7 mouse cellular contexts compared by ENCODE assay signal in the genomic region with DNA sequence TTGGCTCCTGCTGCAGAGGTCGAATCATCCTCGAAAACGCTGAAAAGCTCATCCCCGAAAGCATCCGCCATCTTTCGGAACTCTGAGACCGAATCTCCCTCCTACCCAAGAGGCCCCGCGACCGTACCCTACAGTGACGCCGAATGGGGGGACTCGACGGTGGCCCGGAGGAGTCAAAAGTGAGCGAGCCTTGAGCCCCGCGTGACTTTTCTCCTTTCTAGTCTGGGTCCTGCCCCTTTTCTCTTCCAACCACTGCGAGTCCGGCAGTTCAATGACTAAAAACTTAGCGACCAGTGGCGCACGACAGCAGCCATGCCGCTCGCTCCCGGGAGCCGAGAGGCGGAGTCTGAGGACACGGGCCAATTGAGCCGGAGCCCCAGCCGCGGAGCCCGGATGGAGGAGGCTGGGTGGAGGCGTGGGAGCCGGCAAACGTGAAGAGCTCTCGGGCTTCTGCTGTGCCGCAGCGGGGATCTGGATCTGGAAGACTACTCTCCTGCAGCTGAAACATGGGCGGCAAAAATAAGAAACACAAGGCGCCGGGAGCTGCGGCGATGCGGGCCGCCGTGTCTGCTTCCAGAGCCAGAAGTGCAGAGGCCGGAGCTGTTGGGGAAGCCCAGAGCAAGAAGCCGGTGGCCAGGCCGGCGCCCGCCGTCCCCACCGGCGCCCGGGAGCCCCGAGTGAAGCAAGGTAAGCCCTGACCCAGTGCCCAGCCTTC. TPM values are rescaled to one million over a fixed set of nuclear protein-coding genes. Genes with fewer than 3 reads are reported as not detected.
DNase-seq lines count a peak whose midpoint lies in the region; ATAC-seq lines count a peak whose summit lies in the region.

A gene (minus strand): TSS at position 112 of the 715 bp plus-strand sequence.
A gene (plus strand): TSS at position 168 of the 715 bp plus-strand sequence.

- peak within 1 kb of the TSS; percentile 64 for H3K4me3 ChIP-seq in embryonic facial prominence, embryonic 11.5 days (ENCODE audit: low read depth, low read length)
- H3K4me3 ChIP-seq in limb, embryonic 10.5 days, result peak within 1 kb of the TSS; percentile 88
- peak within 1 kb of the TSS; percentile 79 for H3K4me3 ChIP-seq in midbrain, embryonic 13.5 days (replicated peaks)

- no peaks in the 10 kb centered on the region for H3K27me3 ChIP-seq in embryonic facial prominence, embryonic 11.5 days (ENCODE audit: control insufficient read depth, insufficient read depth, low read length)
- H3K27me3 ChIP-seq in limb, embryonic 10.5 days (ENCODE audit: low read depth, poor library complexity, severe bottlenecking), result no peaks in the 10 kb centered on the region
- no peaks in the 10 kb centered on the region for H3K27me3 ChIP-seq in midbrain, embryonic 13.5 days

- peaks cover 1% of the 10 kb centered on the region for H3K36me3 ChIP-seq in embryonic facial prominence, embryonic 11.5 days (replicated peaks; ENCODE audit: control insufficient read depth, insufficient read depth, low read depth, low read length)
- H3K36me3 ChIP-seq in limb, embryonic 10.5 days, result peaks cover 42% of the 10 kb centered on the region
- peaks cover 9% of the 10 kb centered on the region for H3K36me3 ChIP-seq in midbrain, embryonic 13.5 days

- H3K27ac ChIP-seq in embryonic facial prominence, embryonic 11.5 days (replicated peaks; ENCODE audit: low read depth, low read length), result peak within 1 kb of the TSS; percentile 72
- peak within 1 kb of the TSS; percentile 91 for H3K27ac ChIP-seq in limb, embryonic 10.5 days
- peak within 1 kb of the TSS; percentile 83 for H3K27ac ChIP-seq in midbrain, embryonic 13.5 days

- DNase-seq in adrenal gland, postnatal 14 days, result peak; percentile 100
- peak; percentile 98 for DNase-seq in embryonic facial prominence, embryonic 11.5 days (ENCODE audit: low spot score)
- peak; percentile 99 for DNase-seq in kidney, adult 11 months
- peak; percentile 99 for DNase-seq in limb, embryonic 10.5 days (ENCODE audit: low spot score)
- peak; percentile 95 for DNase-seq in spleen, adult 12 weeks (ENCODE audit: low spot score)

- H3K9me3 ChIP-seq in embryonic facial prominence, embryonic 11.5 days (replicated peaks; ENCODE audit: control insufficient read depth, low read length), result no peaks in the 10 kb centered on the region
- H3K9me3 ChIP-seq in limb, embryonic 10.5 days (replicated peaks), result no peaks in the 10 kb centered on the region
- H3K9me3 ChIP-seq in midbrain, embryonic 13.5 days, result no peaks in the 10 kb centered on the region

- peaks cover 3% of the 10 kb centered on the region; the same call in 1 of the 2 replicates for H3K4me1 ChIP-seq in embryonic facial prominence, embryonic 11.5 days (ENCODE audit: control insufficient read depth, insufficient read depth, low read length)
- peaks cover 16% of the 10 kb centered on the region for H3K4me1 ChIP-seq in limb, embryonic 10.5 days
- peaks cover 27% of the 10 kb centered on the region for H3K4me1 ChIP-seq in midbrain, embryonic 13.5 days (replicated peaks)

- under 1% methylated on average over 57 of the region's 57 CpGs for WGBS in embryonic facial prominence, embryonic 11.5 days
- WGBS in limb, embryonic 10.5 days, result under 1% methylated on average over 57 of the region's 57 CpGs
- WGBS in midbrain, embryonic 13.5 days, result under 1% methylated on average over 57 of the region's 57 CpGs

- ATAC-seq in embryonic facial prominence, embryonic 11.5 days (replicated peaks; ENCODE audit: insufficient number of reproducible peaks, low FRiP score, low TSS enrichment, low read depth), result peak; percentile 99
- ATAC-seq in granulocyte monocyte progenitor cell, adult 5-6 weeks (replicated peaks; ENCODE audit: poor library complexity, severe bottlenecking), result peak; percentile 97
- ATAC-seq in midbrain, embryonic 13.5 days, result peak; percentile 99

- peak within 1 kb of the TSS; percentile 57 for H3K9ac ChIP-seq in embryonic facial prominence, embryonic 11.5 days (replicated peaks; ENCODE audit: low read length)
- H3K9ac ChIP-seq in midbrain, embryonic 13.5 days (replicated peaks), result peak within 1 kb of the TSS; percentile 87

- H3K4me2 ChIP-seq in embryonic facial prominence, embryonic 11.5 days (ENCODE audit: low read depth, low read length), result peak within 1 kb of the TSS; percentile 66
- H3K4me2 ChIP-seq in midbrain, embryonic 13.5 days (replicated peaks), result peak within 1 kb of the TSS; percentile 75

RNA-seq across cellular contexts. Expression of the first gene that starts in this region (rescaled TPM):
- total RNA-seq in adrenal gland, postnatal 14 days (2021), result 39.6 and 45.3 TPM in 2 replicates
- polyA plus RNA-seq in embryonic facial prominence, embryonic 11.5 days (2014; fragmentation: Nextera tagmentation; extraction: Ambion mirVana), result 106 and 121 TPM in 2 replicates
- 37.9 and 50.1 TPM in 2 replicates for total RNA-seq in granulocyte monocyte progenitor cell, adult 5-6 weeks (2014; fragmentation: Nextera tagmentation)
- total RNA-seq in granulocyte monocyte progenitor cell, adult 5-6 weeks (2017), result 72.6 and 84.6 TPM in 2 replicates
- 94.5 and 106 TPM in 2 replicates for polyA plus RNA-seq in limb, embryonic 10.5 days (2016; fragmentation: Nextera tagmentation; extraction: Ambion mirVana)
- polyA plus RNA-seq in midbrain, embryonic 13.5 days (2015; fragmentation: Nextera tagmentation; extraction: Ambion mirVana), result 73.2 and 76.6 TPM in 2 replicates

RNA-seq across cellular contexts. Expression of the second gene that starts in this region (rescaled TPM):
- 15.4 and 18.2 TPM in 2 replicates for total RNA-seq in adrenal gland, postnatal 14 days (2021)
- 35.5 TPM in 2 replicates for polyA plus RNA-seq in embryonic facial prominence, embryonic 11.5 days (2014; fragmentation: Nextera tagmentation; extraction: Ambion mirVana)
- total RNA-seq in granulocyte monocyte progenitor cell, adult 5-6 weeks (2014; fragmentation: Nextera tagmentation), result 14.8 and 16.9 TPM in 2 replicates
- 25.6 and 29.3 TPM in 2 replicates for total RNA-seq in granulocyte monocyte progenitor cell, adult 5-6 weeks (2017)
- 28.1 and 35.0 TPM in 2 replicates for polyA plus RNA-seq in limb, embryonic 10.5 days (2016; fragmentation: Nextera tagmentation; extraction: Ambion mirVana)
- 32.1 and 33.2 TPM in 2 replicates for polyA plus RNA-seq in midbrain, embryonic 13.5 days (2015; fragmentation: Nextera tagmentation; extraction: Ambion mirVana)

Comparison
In these comparisons a context has a peak if more than half of its experiments do, and no peak if none do; other contexts are left out.
1. Peak in every context shown above with its lines: DNase-seq, ATAC-seq, H3K4me3 ChIP-seq and H3K27ac ChIP-seq.